Mouse (Mus musculus): ENCODE data around the gene Cyth2. TPM values are rescaled to one million over a fixed set of nuclear protein-coding genes. Genes with fewer than 3 reads are reported as not detected.

Cyth2 gene
- polyA plus RNA-seq, 1 experiment = 21.7 TPM

- Histone ChIP-seq H3K4me3 (ENCODE audit: extremely low read depth, insufficient read depth, insufficient read length) (no peak overlapping the region), H3K36me3 (ENCODE audit: control insufficient read depth, insufficient read depth, low read length) (no peaks in the 10 kb centered on the region), H3K4me1 (ENCODE audit: control insufficient read depth, insufficient read depth, insufficient read length) (no peaks in the 10 kb centered on the region), H3K27ac (ENCODE audit: insufficient read depth, low read length) (no peak overlapping the region), H3K27me3 (ENCODE audit: control insufficient read depth, insufficient read depth, low read length) (no peaks in the 10 kb centered on the region)
- TF ChIP-seq POLR2A (IDR thresholded peaks at IDR 0.05; ENCODE audit: low read depth, low read length) (no peak), CTCF (IDR thresholded peaks at IDR 0.05; ENCODE audit: extremely low read depth, insufficient read depth, insufficient read length, insufficient replicate concordance) (no peak)
- DNase-seq (ENCODE audit: low read depth in 1 of 2, low spot score in 2 of 2) = no peak
- WGBS = 83% methylated on average over 8 of the region's 8 CpGs
These were observed 47.6 kb downstream of the Cyth2 start for GRCm38 (mm10) chr7:45766764-45767163.

- 58% methylated on average over 8 of the region's 8 CpGs for WGBS
- Histone ChIP-seq H3K27ac (ENCODE audit: insufficient read depth, low read length) (no peak overlapping the region), H3K4me3 (ENCODE audit: extremely low read depth, insufficient read depth, insufficient read length) (no peak overlapping the region), H3K4me1 (ENCODE audit: control insufficient read depth, insufficient read depth, insufficient read length) (no peaks in the 10 kb centered on the region), H3K36me3 (ENCODE audit: control insufficient read depth, insufficient read depth, low read length) (no peaks in the 10 kb centered on the region), H3K27me3 (ENCODE audit: control insufficient read depth, insufficient read depth, low read length) (no peaks in the 10 kb centered on the region)
- TF ChIP-seq CTCF (IDR thresholded peaks at IDR 0.05; ENCODE audit: extremely low read depth, insufficient read depth, insufficient read length, insufficient replicate concordance) = no peak
- no peak for TF ChIP-seq POLR2A (IDR thresholded peaks at IDR 0.05; ENCODE audit: low read depth, low read length)
- no peak for DNase-seq (ENCODE audit: low read depth in 1 of 2, low spot score in 2 of 2)
These were observed 48.4 kb downstream of the Cyth2 start for GRCm38 (mm10) chr7:45765995-45766394.

DNA sequence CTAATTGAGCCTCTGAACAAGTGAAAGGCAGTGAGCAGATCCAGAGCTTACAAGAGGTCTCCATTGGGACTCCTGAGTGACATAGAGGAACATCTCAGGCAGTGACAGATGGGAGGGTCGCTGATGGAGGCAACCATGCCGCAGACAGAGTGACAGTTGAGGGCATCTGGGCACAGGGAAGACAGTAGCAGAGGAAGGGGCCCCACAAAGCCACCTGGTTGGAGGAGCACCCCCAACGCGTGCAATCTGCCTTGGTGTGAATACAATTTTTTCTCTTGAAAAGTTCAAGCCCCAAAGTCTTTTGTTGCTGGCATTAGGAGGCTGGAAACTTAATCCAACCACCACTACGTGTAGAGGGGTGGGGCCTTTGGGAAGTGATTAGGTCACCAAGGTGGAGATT lies 54.2 kb downstream of the Cyth2 start:
- DNase-seq (ENCODE audit: low read depth in 1 of 2, low spot score in 2 of 2) = no peak
- no peaks in the 10 kb centered on the region for H3K36me3 ChIP-seq (ENCODE audit: control insufficient read depth, insufficient read depth, low read length)
- H3K4me3 ChIP-seq (ENCODE audit: extremely low read depth, insufficient read depth, insufficient read length) = no peak overlapping the region
- no peak for TF ChIP-seq CTCF (IDR thresholded peaks at IDR 0.05; ENCODE audit: extremely low read depth, insufficient read depth, insufficient read length, insufficient replicate concordance)
- TF ChIP-seq POLR2A (IDR thresholded peaks at IDR 0.05; ENCODE audit: low read depth, low read length) = no peak
- H3K4me1 ChIP-seq (ENCODE audit: control insufficient read depth, insufficient read depth, insufficient read length) = no peaks in the 10 kb centered on the region; the same call in 1 of the 2 replicates
- no peak overlapping the region for H3K27ac ChIP-seq (ENCODE audit: insufficient read depth, low read length)
- H3K27me3 ChIP-seq (ENCODE audit: control insufficient read depth, insufficient read depth, low read length) = peaks cover 9% of the 10 kb centered on the region; the same call in 1 of the 2 replicates
- WGBS = 55% methylated on average over 5 of the region's 5 CpGs

GRCm38 (mm10) chr7:45759400-45759799 lies 55.0 kb downstream of the Cyth2 start:
- Histone ChIP-seq H3K27ac (ENCODE audit: insufficient read depth, low read length) (no peak overlapping the region), H3K4me3 (ENCODE audit: extremely low read depth, insufficient read depth, insufficient read length) (no peak overlapping the region), H3K36me3 (ENCODE audit: control insufficient read depth, insufficient read depth, low read length) (no peaks in the 10 kb centered on the region), H3K27me3 (ENCODE audit: control insufficient read depth, insufficient read depth, low read length) (peaks cover 9% of the 10 kb centered on the region; the same call in 1 of the 2 replicates), H3K4me1 (ENCODE audit: control insufficient read depth, insufficient read depth, insufficient read length) (no peaks in the 10 kb centered on the region; the same call in 1 of the 2 replicates)
- TF ChIP-seq POLR2A (IDR thresholded peaks at IDR 0.05; ENCODE audit: low read depth, low read length) (no peak), CTCF (IDR thresholded peaks at IDR 0.05; ENCODE audit: extremely low read depth, insufficient read depth, insufficient read length, insufficient replicate concordance) (no peak)
- DNase-seq (ENCODE audit: low read depth in 1 of 2, low spot score in 2 of 2) = no peak
- WGBS = 19% methylated on average over 27 of the region's 27 CpGs

Other genes with a start within 250 kb of the Cyth2 start
- 50.8 and 55.6 TPM in 2 replicates for gene Bcat2, start 244.4 kb downstream of the Cyth2 start, polyA plus RNA-seq (2012; rRNA removed)
- gene Fgf21, start 199.1 kb downstream of the Cyth2 start, polyA plus RNA-seq (2012; rRNA removed) = 0.90 and 2.8 TPM in 2 replicates
- gene Fut1, start 197.3 kb downstream of the Cyth2 start, polyA plus RNA-seq (2012; rRNA removed) = 0.71 and 1.1 TPM in 2 replicates
- 0.46 and 0.63 TPM in 2 replicates for gene Izumo1, start 192.8 kb downstream of the Cyth2 start, polyA plus RNA-seq (2012; rRNA removed)
- 18.8 and 20.1 TPM in 2 replicates for gene Rasip1, start 187.1 kb downstream of the Cyth2 start, polyA plus RNA-seq (2012; rRNA removed)
- gene Mamstr, start 174.6 kb downstream of the Cyth2 start, polyA plus RNA-seq (2012; rRNA removed) = 2.5 and 2.7 TPM in 2 replicates
- 0.04 TPM in 1 of 2 replicates, not detected in the other for gene Fut2, start 148.2 kb downstream of the Cyth2 start, polyA plus RNA-seq (2012; rRNA removed)
- gene Ntn5, start 130.6 kb downstream of the Cyth2 start, polyA plus RNA-seq (2012; rRNA removed) = 2.2 and 5.1 TPM in 2 replicates
- 0.68 and 1.5 TPM in 2 replicates for gene Sec1, start 120.2 kb downstream of the Cyth2 start, polyA plus RNA-seq (2012; rRNA removed)
- 2.4 and 4.6 TPM in 2 replicates for gene Car11, start 114.7 kb downstream of the Cyth2 start, polyA plus RNA-seq (2012; rRNA removed)
- gene Dbp, start 109.5 kb downstream of the Cyth2 start, polyA plus RNA-seq (2012; rRNA removed) = 20.0 and 30.1 TPM in 2 replicates
- gene Rpl18, start 99.1 kb downstream of the Cyth2 start, polyA plus RNA-seq (2012; rRNA removed) = 1,792 and 2,504 TPM in 2 replicates
- gene Sphk2, start 96.6 kb downstream of the Cyth2 start, polyA plus RNA-seq (2012; rRNA removed) = 41.0 and 56.3 TPM in 2 replicates
- gene Fam83e, start 93.4 kb downstream of the Cyth2 start, polyA plus RNA-seq (2012; rRNA removed) = 0.09 and 0.26 TPM in 2 replicates
- gene Spaca4, start 88.8 kb downstream of the Cyth2 start, polyA plus RNA-seq (2012; rRNA removed) = not detected in 2 replicates
- 3.6 and 3.7 TPM in 2 replicates for gene Lmtk3, start 30.8 kb downstream of the Cyth2 start, polyA plus RNA-seq (2012; rRNA removed)
- gene Sult2b1, start 29.9 kb downstream of the Cyth2 start, polyA plus RNA-seq (2012; rRNA removed) = 0.49 and 0.76 TPM in 2 replicates
- 0.26 TPM in 1 of 2 replicates, not detected in the other for gene Kcnj14, start 10.2 kb upstream of the Cyth2 start, polyA plus RNA-seq (2012; rRNA removed)
- 15.2 and 17.1 TPM in 2 replicates for gene Grwd1, start 16.4 kb upstream of the Cyth2 start, polyA plus RNA-seq (2012; rRNA removed)
- gene Kdelr1, start 58.2 kb upstream of the Cyth2 start, polyA plus RNA-seq (2012; rRNA removed) = 78.7 and 92.6 TPM in 2 replicates
- gene Grin2d, start 63.8 kb upstream of the Cyth2 start, polyA plus RNA-seq (2012; rRNA removed) = 0.68 and 1.2 TPM in 2 replicates
- gene Syngr4, start 82.1 kb upstream of the Cyth2 start, polyA plus RNA-seq (2012; rRNA removed) = 0.28 and 0.56 TPM in 2 replicates
- gene Tmem143, start 82.4 kb upstream of the Cyth2 start, polyA plus RNA-seq (2012; rRNA removed) = 16.6 and 24.5 TPM in 2 replicates
- gene Emp3, start 106.8 kb upstream of the Cyth2 start, polyA plus RNA-seq (2012; rRNA removed) = 245 and 301 TPM in 2 replicates
- 1.7 TPM in 2 replicates for gene Ccdc114, start 109.5 kb upstream of the Cyth2 start, polyA plus RNA-seq (2012; rRNA removed)
- gene Abcc6, start 215.7 kb upstream of the Cyth2 start, polyA plus RNA-seq (2012; rRNA removed) = 0.05 and 0.08 TPM in 2 replicates
- gene Nomo1, start 219.1 kb upstream of the Cyth2 start, polyA plus RNA-seq (2012; rRNA removed) = 21.1 and 22.5 TPM in 2 replicates